Mouse (Mus musculus): Measurements from ENCODE around the gene Ap4s1. TPM values are rescaled to one million over a fixed set of nuclear protein-coding genes. Genes with fewer than 3 reads are reported as not detected.
"Not testable (repeated sequence)": the region's sequence is repeated elsewhere in the genome, so short reads cannot be mapped to it uniquely, and the experiment has no call there.

The Ap4s1 gene
- polyA plus RNA-seq (2015; fragmentation: Nextera tagmentation; extraction: Ambion mirVana): 30.8 and 35.1 TPM in 2 replicates

GRCm38 (mm10) chr12:51690893-51691844 is at the start of gene Ap4s1:
TSS of gene Ap4s1 (plus strand) at chr12:51691033.
- H3K36me3 ChIP-seq (ENCODE audit: insufficient read depth, low read length): no peaks in the 10 kb centered on the region
- H3K4me3 ChIP-seq (ENCODE audit: low read depth, low read length): peak within 1 kb of the TSS; percentile 100
- ATAC-seq (peak; percentile 49), DNase-seq (ENCODE audit: low spot score) (peak; percentile 74)
- TF ChIP-seq EP300 (IDR thresholded peaks at IDR 0.05) (no peak), CTCF (IDR thresholded peaks at IDR 0.05) (no peak)
- peak within 1 kb of the TSS; percentile 100 for H3K27ac ChIP-seq (ENCODE audit: low read length)
- peak within 1 kb of the TSS; percentile 99 for H3K9ac ChIP-seq (replicated peaks; ENCODE audit: low read depth)
- H3K9me3 ChIP-seq (ENCODE audit: low read length): no peaks in the 10 kb centered on the region
- under 1% methylated on average over 64 of the region's 108 CpGs for WGBS
- H3K27me3 ChIP-seq (replicated peaks; ENCODE audit: insufficient read depth, low read length): no peaks in the 10 kb centered on the region
- H3K4me1 ChIP-seq (ENCODE audit: insufficient read depth, low read depth, low read length): peaks cover 11% of the 10 kb centered on the region; the same call in 1 of the 2 replicates
- peak within 1 kb of the TSS; percentile 73 for H3K4me2 ChIP-seq (replicated peaks; ENCODE audit: low read depth, low read length)

- Histone ChIP-seq H3K9me3 (ENCODE audit: low read length) (no peaks in the 10 kb centered on the region), H3K4me2 (replicated peaks; ENCODE audit: low read depth, low read length) (no peak overlapping the region), H3K27ac (ENCODE audit: low read length) (no peak overlapping the region), H3K27me3 (replicated peaks; ENCODE audit: insufficient read depth, low read length) (no peaks in the 10 kb centered on the region), H3K9ac (replicated peaks; ENCODE audit: low read depth) (no peak overlapping the region), H3K4me3 (ENCODE audit: low read depth, low read length) (no peak overlapping the region), H3K36me3 (ENCODE audit: insufficient read depth, low read length) (no peaks in the 10 kb centered on the region), H3K4me1 (ENCODE audit: insufficient read depth, low read depth, low read length) (no peaks in the 10 kb centered on the region)
- WGBS: 19% methylated on average over 6 of the region's 6 CpGs
- ATAC-seq (no peak; the same call in 1 of the 2 replicates), DNase-seq (ENCODE audit: low spot score) (peak; percentile 16)
- TF ChIP-seq CTCF (IDR thresholded peaks at IDR 0.05) (no peak), EP300 (IDR thresholded peaks at IDR 0.05) (no peak)
Measured at GRCm38 (mm10) chr12:51641871-51642270, 49.0 kb upstream of the Ap4s1 start.

- not testable (repeated sequence) for H3K9ac ChIP-seq (replicated peaks; ENCODE audit: low read depth)
Measured at GRCm38 (mm10) chr12:51649401-51649800, 41.4 kb upstream of the Ap4s1 start.

GRCm38 (mm10) chr12:51655944-51656465 is 34.8 kb upstream of the Ap4s1 start:
- Histone ChIP-seq H3K9me3 (ENCODE audit: low read length) (no peaks in the 10 kb centered on the region), H3K36me3 (ENCODE audit: insufficient read depth, low read length) (0 out of 2 replicates have a peak, but pooled peaks cover 4% of the 10 kb centered on the region), H3K4me2 (replicated peaks; ENCODE audit: low read depth, low read length) (no peak overlapping the region), H3K9ac (replicated peaks; ENCODE audit: low read depth) (no peak overlapping the region), H3K27me3 (replicated peaks; ENCODE audit: insufficient read depth, low read length) (no peaks in the 10 kb centered on the region), H3K4me3 (ENCODE audit: low read depth, low read length) (no peak overlapping the region), H3K4me1 (ENCODE audit: insufficient read depth, low read depth, low read length) (no peaks in the 10 kb centered on the region), H3K27ac (ENCODE audit: low read length) (no peak overlapping the region)
- ATAC-seq (no peak), DNase-seq (ENCODE audit: low spot score) (no peak)
- no peak for TF ChIP-seq EP300 (IDR thresholded peaks at IDR 0.05)
- no peak for TF ChIP-seq CTCF (IDR thresholded peaks at IDR 0.05)
- WGBS: 80% methylated on average over 1 of the region's 1 CpGs

More at GRCm38 (mm10) chr12:51649401-51649800, 41.4 kb upstream of the Ap4s1 start:
- ATAC-seq; H3K27me3 ChIP-seq (replicated peaks; ENCODE audit: insufficient read depth, low read length); H3K27ac ChIP-seq (ENCODE audit: low read length); H3K9me3 ChIP-seq (ENCODE audit: low read length); DNase-seq (ENCODE audit: low spot score); H3K4me2 ChIP-seq (replicated peaks; ENCODE audit: low read depth, low read length); H3K4me3 ChIP-seq (ENCODE audit: low read depth, low read length); H3K4me1 ChIP-seq (ENCODE audit: insufficient read depth, low read depth, low read length): not testable (repeated sequence)
- peaks cover 18% of the 10 kb centered on the region; the same call in 1 of the 2 replicates for H3K36me3 ChIP-seq (ENCODE audit: insufficient read depth, low read length)

GRCm38 (mm10) chr12:51663011-51663410 is 27.8 kb upstream of the Ap4s1 start:
- Histone ChIP-seq H3K9me3 (ENCODE audit: low read length) (no peaks in the 10 kb centered on the region), H3K36me3 (ENCODE audit: insufficient read depth, low read length) (no peaks in the 10 kb centered on the region), H3K9ac (replicated peaks; ENCODE audit: low read depth) (no peak overlapping the region), H3K27ac (ENCODE audit: low read length) (no peak overlapping the region), H3K27me3 (replicated peaks; ENCODE audit: insufficient read depth, low read length) (no peaks in the 10 kb centered on the region), H3K4me2 (replicated peaks; ENCODE audit: low read depth, low read length) (no peak overlapping the region), H3K4me3 (ENCODE audit: low read depth, low read length) (no peak overlapping the region), H3K4me1 (ENCODE audit: insufficient read depth, low read depth, low read length) (peaks cover 2% of the 10 kb centered on the region)
- TF ChIP-seq CTCF (IDR thresholded peaks at IDR 0.05): no peak
- TF ChIP-seq EP300 (IDR thresholded peaks at IDR 0.05): no peak
- DNase-seq (ENCODE audit: low spot score) (no peak), ATAC-seq (no peak)

GRCm38 (mm10) chr12:51663908-51664307 is 26.9 kb upstream of the Ap4s1 start:
- Histone ChIP-seq H3K9me3 (ENCODE audit: low read length) (no peaks in the 10 kb centered on the region), H3K27ac (ENCODE audit: low read length) (no peak overlapping the region)
- no peak for ATAC-seq

More at GRCm38 (mm10) chr12:51663908-51664307, 26.9 kb upstream of the Ap4s1 start:
- H3K27me3 ChIP-seq (replicated peaks; ENCODE audit: insufficient read depth, low read length): no peaks in the 10 kb centered on the region
- no peak overlapping the region for H3K4me3 ChIP-seq (ENCODE audit: low read depth, low read length)
- H3K4me1 ChIP-seq (ENCODE audit: insufficient read depth, low read depth, low read length): peaks cover 2% of the 10 kb centered on the region
- TF ChIP-seq CTCF (IDR thresholded peaks at IDR 0.05) (no peak), EP300 (IDR thresholded peaks at IDR 0.05) (no peak)
- no peak overlapping the region for H3K9ac ChIP-seq (replicated peaks; ENCODE audit: low read depth)
- H3K36me3 ChIP-seq (ENCODE audit: insufficient read depth, low read length): no peaks in the 10 kb centered on the region
- H3K4me2 ChIP-seq (replicated peaks; ENCODE audit: low read depth, low read length): no peak overlapping the region
- DNase-seq (ENCODE audit: low spot score): no peak

Measured in lung, postnatal 0 days (tissue).